Comparison of ENCODE assay signal across 10 mouse cellular contexts in genomic region chr17:27153773-27154193, GRCm38 (mm10). TPM values are rescaled to one million over a fixed set of nuclear protein-coding genes. Genes with fewer than 3 reads are reported as not detected.
A peak's percentile ranks its signal among the peaks of the same experiment; 100 is the strongest.
DNase-seq lines count a peak whose midpoint lies in the region; ATAC-seq and TF ChIP-seq lines count a peak whose summit lies in the region.
"Had no signal": no experiment of that assay in that cellular context is flagged by ENCODE, and none has a peak within 500 bp of the region (broad histone marks: within the 10 kb centered on the region; RNA-seq: fewer than 3 reads in every experiment).

No protein-coding gene starts in this region.

- H3K4me2 ChIP-seq in heart, embryonic 11.5 days, result no peak overlapping the region
- H3K4me2 ChIP-seq in liver, postnatal 0 days (ENCODE audit: low read depth, low read length), result no peak overlapping the region
- no peak overlapping the region for H3K4me2 ChIP-seq in intestine, embryonic 16.5 days (ENCODE audit: low read depth, low read length)
- H3K4me2 ChIP-seq: lung, embryonic 15.5 days had no signal

- no peak overlapping the region for H3K27ac ChIP-seq in heart, embryonic 11.5 days (ENCODE audit: low read depth, low read length)
- H3K27ac ChIP-seq in liver, postnatal 0 days (ENCODE audit: low read depth), result peak overlapping the region; percentile 76
- no peak overlapping the region; the same call in 1 of the 2 replicates for H3K27ac ChIP-seq in intestine, embryonic 16.5 days (ENCODE audit: low read length)
- H3K27ac ChIP-seq: lung, embryonic 15.5 days had no signal

- peak; percentile 64 for DNase-seq in left cerebral cortex, postnatal 4 days
- DNase-seq in left cerebral cortex, adult 8-10 months (ENCODE audit: low spot score in 2 of 2), result no peak
- DNase-seq in adrenal gland, postnatal 25 days, result peak; percentile 70
- no peak for DNase-seq in liver, postnatal 0 days
- no peak for DNase-seq in c-Kit-positive CD71-positive TER-119-positive erythroid progenitor cells, embryonic 14.5 days (ENCODE audit: low spot score)

- peak overlapping the region; percentile 39; the same call in 1 of the 2 replicates for H3K9ac ChIP-seq in heart, embryonic 11.5 days (ENCODE audit: low read depth, low read length)
- H3K9ac ChIP-seq in liver, postnatal 0 days (replicated peaks), result no peak overlapping the region
- H3K9ac ChIP-seq in intestine, embryonic 16.5 days (ENCODE audit: low read depth, low read length), result no peak overlapping the region
- H3K9ac ChIP-seq: lung, embryonic 15.5 days had no signal

- ATAC-seq in heart, embryonic 11.5 days (replicated peaks; ENCODE audit: insufficient number of reproducible peaks, low FRiP score, low TSS enrichment), result no peak
- ATAC-seq in liver, postnatal 0 days, result no peak
- ATAC-seq in intestine, embryonic 16.5 days, result no peak
- no peak for ATAC-seq in megakaryocyte, adult 5-6 weeks (ENCODE audit: poor library complexity, severe bottlenecking)

- H3K36me3 ChIP-seq in heart, embryonic 11.5 days (ENCODE audit: control insufficient read depth, insufficient read depth, low read length), result no peaks in the 10 kb centered on the region
- no peaks in the 10 kb centered on the region for H3K36me3 ChIP-seq in liver, postnatal 0 days (replicated peaks; ENCODE audit: insufficient read depth, low read length)
- H3K36me3 ChIP-seq in intestine, embryonic 16.5 days (ENCODE audit: control insufficient read depth, insufficient read depth, low read length), result no peaks in the 10 kb centered on the region
- H3K36me3 ChIP-seq: lung, embryonic 15.5 days had no signal

- H3K4me1 ChIP-seq in heart, embryonic 11.5 days (ENCODE audit: control insufficient read depth, insufficient read depth, low read length), result peaks cover 18% of the 10 kb centered on the region
- H3K4me1 ChIP-seq in liver, postnatal 0 days (ENCODE audit: insufficient read depth), result peaks cover 16% of the 10 kb centered on the region
- peaks cover 3% of the 10 kb centered on the region; the same call in 1 of the 2 replicates for H3K4me1 ChIP-seq in intestine, embryonic 16.5 days (ENCODE audit: control insufficient read depth, insufficient read depth, low read length)

- no peak overlapping the region for H3K4me3 ChIP-seq in heart, embryonic 11.5 days (ENCODE audit: low read depth, low read length)
- H3K4me3 ChIP-seq in liver, postnatal 0 days (ENCODE audit: low read depth, low read length), result no peak overlapping the region
- H3K4me3 ChIP-seq in intestine, embryonic 16.5 days (ENCODE audit: low read length), result no peak overlapping the region
- H3K4me3 ChIP-seq: lung, embryonic 15.5 days had no signal

- no peaks in the 10 kb centered on the region for H3K27me3 ChIP-seq in heart, embryonic 11.5 days (ENCODE audit: control insufficient read depth, insufficient read depth, low read length)
- no peaks in the 10 kb centered on the region for H3K27me3 ChIP-seq in liver, postnatal 0 days (ENCODE audit: insufficient read depth, low read length)
- H3K27me3 ChIP-seq in intestine, embryonic 16.5 days (replicated peaks; ENCODE audit: control insufficient read depth, insufficient read depth, low read length), result no peaks in the 10 kb centered on the region
- H3K27me3 ChIP-seq: lung, embryonic 15.5 days had no signal

- 64% methylated on average over 9 of the region's 9 CpGs for WGBS in heart, embryonic 11.5 days (ENCODE audit: insufficient replicate concordance)
- WGBS in liver, postnatal 0 days (ENCODE audit: insufficient replicate concordance), result 72% methylated on average over 9 of the region's 9 CpGs
- 52% methylated on average over 9 of the region's 9 CpGs for WGBS in intestine, embryonic 16.5 days

- no peak for TF ChIP-seq CTCF in liver, postnatal 0 days (IDR thresholded peaks at IDR 0.05; ENCODE audit: low read depth)

- intact Hi-C loops in left cerebral cortex, postnatal 4 days (cut with DNase I), result no loop called here

- H3K9me3 ChIP-seq in heart, embryonic 11.5 days (replicated peaks; ENCODE audit: control insufficient read depth, low read length), result no peaks in the 10 kb centered on the region
- H3K9me3 ChIP-seq in liver, postnatal 0 days (ENCODE audit: low read length), result no peaks in the 10 kb centered on the region
- no peaks in the 10 kb centered on the region for H3K9me3 ChIP-seq in intestine, embryonic 16.5 days (ENCODE audit: control insufficient read depth, low read length)
- H3K9me3 ChIP-seq: lung, embryonic 15.5 days had no signal

- TF ChIP-seq EP300 in liver, postnatal 0 days (IDR thresholded peaks at IDR 0.05; ENCODE audit: low read depth), result no peak

RNA-seq across cellular contexts. Expression of gene Ip6k3, which starts 13.8 kb away (rescaled TPM):
- not detected for total RNA-seq in left cerebral cortex, postnatal 4 days (2021)
- total RNA-seq in left cerebral cortex, adult 8-10 months (2022), result 1 to 10 TPM in 3 of 4 experiments, under 1 TPM in 1; 0.74 to 2.6 (median 1.6) TPM
- total RNA-seq in adrenal gland, postnatal 25 days (2021), result 0.52 and 1.6 TPM in 2 replicates
- polyA plus RNA-seq in heart, embryonic 11.5 days (2014; fragmentation: Nextera tagmentation; extraction: Ambion mirVana), result 0.15 and 0.26 TPM in 2 replicates
- polyA plus RNA-seq in liver, postnatal 0 days (2015; fragmentation: Nextera tagmentation; extraction: Ambion mirVana), result 0.06 and 0.34 TPM in 2 replicates
- polyA plus RNA-seq in intestine, embryonic 16.5 days (2015; fragmentation: Nextera tagmentation; extraction: Ambion mirVana), result 0.09 and 0.11 TPM in 2 replicates
- 0.91 and 1.6 TPM in 2 replicates for total RNA-seq in megakaryocyte, adult 5-6 weeks (2015)
- 0.77 and 1.3 TPM in 2 replicates for total RNA-seq in megakaryocyte, adult 5-6 weeks (2017)
- polyA plus RNA-seq: small intestine, adult 2 months had no signal

RNA-seq across cellular contexts. Expression of gene Uqcc2, which starts 20.1 kb away (rescaled TPM):
- 100 to 1,000 TPM; 170 to 186 TPM for total RNA-seq in left cerebral cortex, postnatal 4 days (2021)
- total RNA-seq in left cerebral cortex, adult 8-10 months (2022), result 100 to 1,000 TPM; 226 to 249 (median 237) TPM
- 212 and 245 TPM in 2 replicates for total RNA-seq in adrenal gland, postnatal 25 days (2021)
- polyA plus RNA-seq in heart, embryonic 11.5 days (2014; fragmentation: Nextera tagmentation; extraction: Ambion mirVana), result 363 and 374 TPM in 2 replicates
- polyA plus RNA-seq in liver, postnatal 0 days (2015; fragmentation: Nextera tagmentation; extraction: Ambion mirVana), result 101 and 107 TPM in 2 replicates
- 238 and 255 TPM in 2 replicates for polyA plus RNA-seq in intestine, embryonic 16.5 days (2015; fragmentation: Nextera tagmentation; extraction: Ambion mirVana)
- 92.0 and 94.4 TPM in 2 replicates for total RNA-seq in megakaryocyte, adult 5-6 weeks (2015)
- total RNA-seq in megakaryocyte, adult 5-6 weeks (2017), result 88.7 and 110 TPM in 2 replicates

RNA-seq across cellular contexts. Expression of gene Lemd2, which starts 50.5 kb away (rescaled TPM):
- 10 to 100 TPM; 64.7 to 67.8 TPM for total RNA-seq in left cerebral cortex, postnatal 4 days (2021)
- 10 to 100 TPM; 39.0 to 44.9 (median 42.9) TPM for total RNA-seq in left cerebral cortex, adult 8-10 months (2022)
- total RNA-seq in adrenal gland, postnatal 25 days (2021), result 80.7 and 81.1 TPM in 2 replicates
- polyA plus RNA-seq in heart, embryonic 11.5 days (2014; fragmentation: Nextera tagmentation; extraction: Ambion mirVana), result 6.7 and 8.4 TPM in 2 replicates
- 4.7 and 5.2 TPM in 2 replicates for polyA plus RNA-seq in liver, postnatal 0 days (2015; fragmentation: Nextera tagmentation; extraction: Ambion mirVana)
- 4.9 and 5.4 TPM in 2 replicates for polyA plus RNA-seq in intestine, embryonic 16.5 days (2015; fragmentation: Nextera tagmentation; extraction: Ambion mirVana)
- 16.2 and 19.9 TPM in 2 replicates for total RNA-seq in megakaryocyte, adult 5-6 weeks (2015)
- 18.2 and 29.8 TPM in 2 replicates for total RNA-seq in megakaryocyte, adult 5-6 weeks (2017)

Comparison
In these comparisons a context has a peak if more than half of its experiments do, and no peak if none do; other contexts are left out.
1. DNase-seq: peak in left cerebral cortex, postnatal 4 days (single experiment) and adrenal gland, postnatal 25 days (single experiment); none in left cerebral cortex, adult 8-10 months (0 of 2), liver, postnatal 0 days (single experiment) and c-Kit-positive CD71-positive TER-119-positive erythroid progenitor cells, embryonic 14.5 days (single experiment).